Mouse (Mus musculus) embryonic facial prominence, embryonic 14.5 days (tissue): ENCODE measurements at regions not wholly inside any gene's neighbourhood (a gene's known extent, or its start where the extent isn't known, plus 50 kb on each side); places are given as distances from the start of the nearest gene placed in this dataset.

Experiments
- ATAC-seq: fragments of 200-750 bp; cut with Nextera tagmentation; 2 replicates; pipeline ENCODE4 v1.8.0; 2017; ENCODE audit warnings: low read depth, moderate number of reproducible peaks, moderate TSS enrichment
- DNase-seq: peaks from one replicate; pipeline ENCODE4 v3.0.0-alpha.2; 2015; ENCODE audit warnings: low spot score
- H3K27ac ChIP-seq: fragments of 300-500 bp; sonication (generic); replicated peaks from 2 replicates; pipeline ENCODE4 v1.5.1; 2014; ENCODE audit warnings: low read depth, mild to moderate bottlenecking, low read length, moderate library complexity
- H3K27me3 ChIP-seq: fragments of 300-500 bp; sonication (generic); replicated peaks from 2 replicates; pipeline ENCODE4 v1.6.1; 2014; ENCODE audit warnings: low read length; ENCODE audit not compliant: control insufficient read depth, insufficient read depth
- H3K36me3 ChIP-seq: fragments of 300-500 bp; sonication (generic); 2 replicates; pipeline ENCODE4 v1.6.1; 2014; ENCODE audit warnings: low read length, mixed read lengths; ENCODE audit not compliant: control insufficient read depth, insufficient read depth
- H3K4me1 ChIP-seq: fragments of 300-500 bp; sonication (generic); 2 replicates; pipeline ENCODE4 v1.6.1; 2014; ENCODE audit warnings: antibody characterized with exemption, low read length; ENCODE audit not compliant: control insufficient read depth, insufficient read depth
- H3K4me2 ChIP-seq: fragments of 300-500 bp; sonication (generic); 2 replicates; pipeline ENCODE4 v1.6.1; 2014; ENCODE audit warnings: low read depth, mild to moderate bottlenecking, low read length, moderate library complexity, mixed read lengths
- H3K4me3 ChIP-seq: fragments of 300-500 bp; sonication (generic); 2 replicates; pipeline ENCODE4 v1.5.1; 2014; ENCODE audit warnings: low read depth, mild to moderate bottlenecking, low read length
- H3K9ac ChIP-seq: fragments of 300-500 bp; sonication (generic); 2 replicates; pipeline ENCODE4 v1.6.1; 2014; ENCODE audit warnings: low read depth, mild to moderate bottlenecking, low read length, moderate library complexity, mixed read lengths
- H3K9me3 ChIP-seq: fragments of 300-500 bp; sonication (generic); 2 replicates; pipeline ENCODE4 v1.6.1; 2016; ENCODE audit warnings: low read length; ENCODE audit not compliant: control insufficient read depth
- WGBS: fragments of 180-500 bp; shearing (Covaris S2); extraction: QIAGEN DNeasy Blood & Tissue Kit; methylation state at CpG from one replicate; pipeline ENCODE4 v1.1.7; 2014; 5-methylcytosine and 5-hydroxymethylcytosine counted together

DNA sequence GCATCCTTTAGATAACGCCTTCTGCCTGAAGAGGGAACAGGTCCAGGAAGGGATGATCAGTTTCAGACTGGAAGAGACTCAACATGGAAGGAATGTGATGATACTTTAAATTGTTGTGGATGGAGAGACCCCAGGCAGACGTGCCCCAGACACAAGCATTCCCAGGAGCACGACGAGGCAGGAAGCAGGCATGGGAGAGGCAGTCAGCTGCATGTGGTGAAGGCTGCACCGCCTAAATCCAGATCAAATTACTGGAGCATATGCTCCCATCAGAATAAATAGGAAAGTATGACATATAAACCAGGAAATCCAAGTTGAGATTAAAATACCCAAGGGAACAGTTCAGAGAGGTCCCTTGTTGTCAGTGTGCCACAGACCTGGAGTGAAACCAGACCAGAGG is 467.3 kb downstream of the Pid1 start:
- WGBS = 14% methylated on average over 5 of the region's 5 CpGs
- Histone ChIP-seq H3K4me1 (peaks cover 7% of the 10 kb centered on the region; the same call in 1 of the 2 replicates), H3K27ac (no peak overlapping the region), H3K9ac (no peak overlapping the region), H3K36me3 (no peaks in the 10 kb centered on the region), H3K4me2 (no peak overlapping the region), H3K27me3 (no peaks in the 10 kb centered on the region), H3K9me3 (no peaks in the 10 kb centered on the region), H3K4me3 (no peak overlapping the region)
- DNase-seq = peak; percentile 75
- peak; percentile 81 for ATAC-seq

DNA sequence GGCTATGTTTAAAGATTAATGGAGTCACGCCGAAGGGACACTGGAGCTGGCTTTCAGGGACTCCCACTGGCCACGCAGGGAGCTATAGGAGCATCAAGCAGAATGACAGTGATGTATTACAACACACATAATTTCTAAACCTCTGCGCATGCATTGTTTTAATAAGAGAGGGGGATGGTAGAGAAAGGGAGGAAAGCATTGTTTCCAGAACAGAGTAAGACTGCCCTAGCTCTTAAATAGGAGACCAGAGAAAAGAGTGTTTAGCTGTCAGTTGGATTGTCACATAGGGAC is 471.1 kb upstream of the Sphkap start:
- no peak for ATAC-seq

GRCm38 (mm10) chr1:83878330-83879108 is 470.5 kb upstream of the Sphkap start:
- Histone ChIP-seq H3K27ac (no peak overlapping the region), H3K27me3 (no peaks in the 10 kb centered on the region; the same call in 1 of the 2 replicates), H3K4me1 (no peaks in the 10 kb centered on the region), H3K9ac (no peak overlapping the region), H3K36me3 (no peaks in the 10 kb centered on the region), H3K4me2 (no peak overlapping the region), H3K9me3 (no peaks in the 10 kb centered on the region), H3K4me3 (no peak overlapping the region)
- WGBS = 72% methylated on average over 8 of the region's 8 CpGs
- DNase-seq = no peak
- ATAC-seq = no peak

More for the DNA sequence above, 471.1 kb upstream of the Sphkap start:
- Histone ChIP-seq H3K27ac (no peak overlapping the region), H3K4me3 (no peak overlapping the region), H3K4me1 (no peaks in the 10 kb centered on the region), H3K9me3 (no peaks in the 10 kb centered on the region), H3K27me3 (no peaks in the 10 kb centered on the region; the same call in 1 of the 2 replicates), H3K9ac (no peak overlapping the region), H3K36me3 (no peaks in the 10 kb centered on the region), H3K4me2 (no peak overlapping the region)
- DNase-seq = no peak
- 73% methylated on average over 4 of the region's 4 CpGs for WGBS

DNA sequence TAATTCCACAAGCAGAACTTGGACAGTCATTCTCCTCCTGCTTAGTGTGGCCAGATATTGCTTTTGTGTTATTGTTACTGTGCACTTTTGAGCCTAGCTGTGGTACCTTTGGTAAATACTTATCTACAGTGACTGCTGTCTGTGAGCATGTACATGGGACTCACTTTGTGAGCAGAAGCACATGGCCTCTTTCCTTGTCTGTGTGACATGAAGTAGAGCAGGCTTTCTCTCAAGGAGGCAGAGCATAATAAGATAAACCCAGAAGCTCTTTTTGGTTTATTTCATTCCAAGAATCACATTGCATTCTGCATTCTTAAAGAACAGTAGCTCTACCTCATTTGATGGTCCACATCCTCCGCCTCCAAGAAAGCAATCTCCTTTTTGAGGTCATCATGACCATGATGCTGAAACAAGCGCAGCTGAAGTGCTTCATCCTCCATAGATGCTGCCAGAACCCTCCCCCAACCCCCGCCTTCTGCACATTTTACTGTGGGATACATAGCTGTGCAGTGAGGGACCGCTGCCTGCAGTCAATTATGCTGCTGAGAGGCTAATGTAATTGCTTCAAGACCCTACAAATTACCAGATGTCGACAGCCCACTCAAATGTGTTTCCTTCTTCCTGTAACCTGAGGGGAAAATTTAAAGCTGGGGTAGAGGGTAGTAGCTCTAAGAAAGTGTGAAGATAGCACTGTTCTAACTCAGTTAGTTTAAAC is 463.0 kb upstream of the Sphkap start:
- ATAC-seq = peak; percentile 93
- Histone ChIP-seq H3K27me3 (no peaks in the 10 kb centered on the region; the same call in 1 of the 2 replicates), H3K9ac (no peak overlapping the region), H3K27ac (no peak overlapping the region), H3K4me3 (no peak overlapping the region), H3K9me3 (no peaks in the 10 kb centered on the region), H3K36me3 (no peaks in the 10 kb centered on the region), H3K4me1 (peaks cover 8% of the 10 kb centered on the region; the same call in 1 of the 2 replicates), H3K4me2 (no peak overlapping the region)
- WGBS = 20% methylated on average over 5 of the region's 5 CpGs
- peak; percentile 92 for DNase-seq

GRCm38 (mm10) chr1:83869046-83869445 is 461.0 kb upstream of the Sphkap start:
- ATAC-seq (no peak), DNase-seq (no peak)
- Histone ChIP-seq H3K4me3 (no peak overlapping the region), H3K9me3 (no peaks in the 10 kb centered on the region), H3K4me2 (no peak overlapping the region), H3K27ac (no peak overlapping the region), H3K27me3 (no peaks in the 10 kb centered on the region), H3K4me1 (peaks cover 8% of the 10 kb centered on the region; the same call in 1 of the 2 replicates), H3K36me3 (no peaks in the 10 kb centered on the region), H3K9ac (no peak overlapping the region)
- 49% methylated on average over 2 of the region's 2 CpGs for WGBS

- Histone ChIP-seq H3K9me3 (no peaks in the 10 kb centered on the region), H3K9ac (no peak overlapping the region), H3K4me1 (no peaks in the 10 kb centered on the region), H3K36me3 (no peaks in the 10 kb centered on the region), H3K27ac (no peak overlapping the region), H3K4me2 (no peak overlapping the region), H3K27me3 (no peaks in the 10 kb centered on the region; the same call in 1 of the 2 replicates), H3K4me3 (no peak overlapping the region)
- 63% methylated on average over 1 of the region's 1 CpGs for WGBS
- ATAC-seq = no peak
- DNase-seq = no peak
These were observed 454.5 kb upstream of the Sphkap start for GRCm38 (mm10) chr1:83862541-83862940.

- Histone ChIP-seq H3K27ac (no peak overlapping the region), H3K4me3 (no peak overlapping the region), H3K4me1 (no peaks in the 10 kb centered on the region), H3K9ac (no peak overlapping the region), H3K4me2 (no peak overlapping the region), H3K36me3 (no peaks in the 10 kb centered on the region), H3K9me3 (no peaks in the 10 kb centered on the region), H3K27me3 (no peaks in the 10 kb centered on the region; the same call in 1 of the 2 replicates)
- WGBS = 47% methylated on average over 3 of the region's 3 CpGs
- no peak for DNase-seq
- no peak for ATAC-seq
These were observed 454.1 kb upstream of the Sphkap start for GRCm38 (mm10) chr1:83862128-83862527.

DNA sequence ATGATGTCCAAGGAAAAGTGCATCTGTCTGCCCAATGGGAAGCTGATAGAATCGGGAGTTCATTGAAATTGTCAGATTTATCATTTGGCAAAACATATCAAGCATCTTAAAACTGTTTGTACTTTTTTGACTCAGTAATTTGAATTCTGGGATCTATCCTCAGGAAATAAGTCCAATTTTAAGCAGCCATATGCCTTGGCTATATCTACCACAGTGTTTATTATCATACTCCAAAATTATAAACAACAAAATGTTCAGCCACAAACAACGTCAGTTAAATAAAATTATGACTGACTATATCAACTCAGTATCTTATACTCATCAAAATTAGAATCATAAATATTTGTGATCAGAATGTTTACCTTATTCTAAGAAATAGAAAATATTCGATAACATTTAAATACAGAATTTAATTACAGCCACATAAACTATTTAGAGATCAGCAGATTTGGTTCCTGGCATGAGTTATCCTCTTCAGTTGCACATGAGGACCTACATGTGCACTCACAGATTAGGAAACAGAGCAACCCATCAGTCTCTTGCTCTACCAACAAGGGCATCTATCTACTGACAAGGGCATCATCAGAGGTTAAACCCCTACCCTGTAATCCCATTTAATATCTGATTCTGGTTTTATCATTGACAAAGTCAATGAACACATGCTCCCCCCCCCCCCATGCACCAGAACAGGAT is 451.9 kb upstream of the Sphkap start:
- no peak overlapping the region for H3K4me3 ChIP-seq
- H3K4me1 ChIP-seq = no peaks in the 10 kb centered on the region
- WGBS = 84% methylated on average over 3 of the region's 3 CpGs
- H3K9me3 ChIP-seq = no peaks in the 10 kb centered on the region
- DNase-seq = no peak
- H3K9ac ChIP-seq = no peak overlapping the region
- ATAC-seq = no peak
- no peak overlapping the region for H3K27ac ChIP-seq
- no peak overlapping the region for H3K4me2 ChIP-seq
- no peaks in the 10 kb centered on the region; the same call in 1 of the 2 replicates for H3K27me3 ChIP-seq
- H3K36me3 ChIP-seq = no peaks in the 10 kb centered on the region
